Mouse (Mus musculus) lung, embryonic 14.5 days (tissue): ENCODE results near the gene Rbfox2. TPM values are rescaled to one million over a fixed set of nuclear protein-coding genes. Genes with fewer than 3 reads are reported as not detected.

Experiments
- ATAC-seq: fragments of 200-750 bp; cut with Nextera tagmentation; 2 replicates; pipeline ENCODE4 v1.8.0; 2017; ENCODE audit warnings: mild to moderate bottlenecking, moderate TSS enrichment, moderate library complexity; ENCODE audit not compliant: insufficient read depth
- DNase-seq: peaks from one replicate; pipeline ENCODE4 v3.0.0-alpha.2; 2015
- H3K27ac ChIP-seq: fragments of 300-500 bp; sonication (generic); 2 replicates; pipeline ENCODE4 v1.5.1; 2014; ENCODE audit warnings: low read depth, mild to moderate bottlenecking, moderate library complexity
- H3K27me3 ChIP-seq: fragments of 300-500 bp; sonication (generic); 2 replicates; pipeline ENCODE4 v1.6.1; 2014; ENCODE audit warnings: low read length, control low read depth; ENCODE audit not compliant: insufficient read depth
- H3K36me3 ChIP-seq: fragments of 300-500 bp; sonication (generic); 2 replicates; pipeline ENCODE4 v1.6.1; 2014; ENCODE audit warnings: control low read depth; ENCODE audit not compliant: insufficient read depth
- H3K4me1 ChIP-seq: fragments of 300-500 bp; sonication (generic); 2 replicates; pipeline ENCODE4 v1.6.1; 2014; ENCODE audit warnings: antibody characterized with exemption, control low read depth; ENCODE audit not compliant: insufficient read depth
- H3K4me2 ChIP-seq: fragments of 300-500 bp; sonication (generic); 2 replicates; pipeline ENCODE4 v1.6.1; 2014; ENCODE audit warnings: mild to moderate bottlenecking
- H3K4me3 ChIP-seq: fragments of 300-500 bp; sonication (generic); 2 replicates; pipeline ENCODE4 v1.5.1; 2014; ENCODE audit warnings: low read depth, low read length
- H3K9ac ChIP-seq: fragments of 300-500 bp; sonication (generic); 2 replicates; pipeline ENCODE4 v1.6.1; 2014
- H3K9me3 ChIP-seq: fragments of 300-500 bp; sonication (generic); 2 replicates; pipeline ENCODE4 v1.6.1; 2016; ENCODE audit warnings: low read depth, low read length, control low read depth
- CTCF ChIP-seq: IDR thresholded peaks from 2 replicates; pipeline ENCODE4 v1.5.1; 2016; ENCODE audit warnings: antibody characterized with exemption, low read depth
- whole genome bisulfite sequencing: fragments of 180-500 bp; shearing (Covaris S2); extraction: QIAGEN DNeasy Blood & Tissue Kit; methylation state at CpG from one replicate; pipeline ENCODE4 v1.1.7; 2014; 5-methylcytosine and 5-hydroxymethylcytosine counted together
- polyA plus RNA-seq: library from polyadenylated mRNA; unstranded; fragments of >200 nt; fragmentation: Nextera tagmentation; extraction: Ambion mirVana; gene quantifications from 2 replicates; pipeline ENCODE4 v1.2.1, GENCODE M21; 2014

The Rbfox2 gene
- polyA plus RNA-seq, 1 experiment from 2014 or later: 55.8 TPM

DNA sequence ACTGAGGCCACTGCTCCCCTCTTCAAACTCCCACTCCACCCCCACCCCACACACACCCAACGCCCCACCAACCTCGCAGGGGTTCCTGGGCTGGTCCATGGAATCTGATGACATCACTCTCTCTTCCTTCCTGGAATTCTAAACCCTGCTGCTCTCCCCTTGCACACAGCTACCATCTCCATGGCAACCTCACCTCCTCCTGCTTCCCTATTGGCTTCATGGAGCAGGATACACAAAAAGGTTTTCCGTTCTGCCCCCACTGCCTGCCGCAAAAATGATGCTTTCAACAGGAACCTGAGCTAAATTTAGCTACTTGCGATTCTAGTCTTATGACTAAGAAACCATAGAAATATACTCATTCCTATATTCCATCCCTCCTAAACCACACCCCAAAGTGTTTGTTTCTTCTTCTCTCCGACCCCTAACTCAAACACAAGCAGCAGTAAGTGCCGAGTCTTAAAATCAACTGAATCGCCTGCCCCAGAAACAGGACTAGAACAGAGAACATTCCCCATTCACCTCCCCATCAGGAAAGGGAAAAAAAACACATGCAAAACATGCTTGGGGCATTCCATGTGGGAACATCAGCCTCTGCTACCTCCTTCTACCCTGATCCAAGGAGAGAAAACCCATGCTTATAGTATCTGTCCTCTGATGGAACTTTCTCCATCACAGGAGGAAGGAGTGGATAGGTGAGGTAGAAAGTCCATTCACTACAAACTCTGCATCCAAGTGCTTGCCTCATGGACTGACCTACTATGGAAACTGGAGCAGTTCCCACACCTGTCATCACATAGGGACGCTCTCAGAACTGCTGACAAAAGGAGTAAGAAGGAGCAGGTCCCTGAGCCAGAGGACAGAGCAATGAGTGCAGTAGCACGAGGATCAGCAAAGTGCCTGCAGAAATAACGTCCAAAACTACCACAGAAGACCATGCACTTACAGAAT, 61.1 kb downstream of the Rbfox2 start:
- TF ChIP-seq CTCF: no peak
- no peak overlapping the region for H3K9ac ChIP-seq
- H3K4me2 ChIP-seq: peak overlapping the region; percentile 3
- no peak overlapping the region for H3K4me3 ChIP-seq
- 6% methylated on average over 11 of the region's 11 CpGs for WGBS
- peaks cover 15% of the 10 kb centered on the region; the same call in 1 of the 2 replicates for H3K4me1 ChIP-seq
- DNase-seq (peak; percentile 73), ATAC-seq (peak; percentile 74)
- no peaks in the 10 kb centered on the region for H3K9me3 ChIP-seq
- no peaks in the 10 kb centered on the region for H3K27me3 ChIP-seq
- peak overlapping the region; percentile 42; the same call in 1 of the 2 replicates for H3K27ac ChIP-seq
- no peaks in the 10 kb centered on the region for H3K36me3 ChIP-seq

DNA sequence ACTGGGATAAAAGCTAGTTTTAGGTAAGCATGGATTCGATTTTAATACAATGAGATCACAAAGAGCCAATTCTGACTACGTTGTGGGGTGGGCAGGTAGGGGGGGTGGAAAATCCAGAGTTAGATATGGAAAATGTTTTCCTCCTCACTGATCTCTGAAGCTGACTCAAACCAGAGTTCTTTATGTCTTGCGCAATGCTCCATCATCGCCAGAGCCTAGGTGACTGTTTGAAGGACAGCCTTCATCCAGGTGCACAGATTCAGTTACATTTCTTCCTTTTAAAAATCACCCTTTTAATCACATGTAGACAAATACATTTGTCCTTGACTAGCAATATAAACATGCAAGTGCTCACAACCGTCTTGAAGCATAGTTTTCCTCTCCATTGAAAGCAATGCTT, 62.2 kb downstream of the Rbfox2 start:
- peaks cover 15% of the 10 kb centered on the region; the same call in 1 of the 2 replicates for H3K4me1 ChIP-seq
- WGBS: 69% methylated on average over 5 of the region's 5 CpGs

DNA sequence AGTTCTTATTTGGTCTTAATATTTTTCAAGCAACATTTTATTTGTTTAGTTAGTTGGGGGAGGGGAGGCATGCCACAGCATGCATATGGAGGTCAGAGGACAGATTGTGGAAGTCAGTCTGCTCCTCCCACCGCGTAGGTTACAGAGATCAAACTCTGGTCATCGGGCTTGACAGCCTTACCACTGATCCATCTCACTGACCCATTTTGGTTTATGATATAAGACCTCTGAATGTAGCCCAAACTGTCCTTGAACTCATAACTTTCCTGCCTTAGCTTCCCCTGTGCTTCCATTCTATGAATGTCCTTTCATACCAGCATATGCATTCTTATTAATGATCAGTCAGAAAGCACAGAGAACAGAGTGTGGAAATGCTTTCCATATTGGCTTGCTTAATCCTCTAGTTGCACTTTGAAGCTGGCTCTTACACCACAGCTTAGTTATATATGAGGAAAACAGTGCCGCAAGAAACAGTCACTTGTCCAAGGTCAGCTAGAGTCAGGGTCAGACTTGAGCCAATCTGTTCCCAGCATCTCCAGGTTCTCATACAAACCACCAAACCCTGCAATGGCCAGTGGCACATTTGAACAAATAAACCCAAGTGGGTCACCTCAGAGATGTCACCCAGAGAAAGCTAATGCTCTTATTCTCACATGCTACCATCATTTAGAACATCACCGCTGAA, 62.8 kb downstream of the Rbfox2 start:
- Histone ChIP-seq H3K4me2 (no peak overlapping the region), H3K27me3 (no peaks in the 10 kb centered on the region), H3K27ac (no peak overlapping the region), H3K9me3 (no peaks in the 10 kb centered on the region), H3K4me3 (no peak overlapping the region), H3K36me3 (no peaks in the 10 kb centered on the region), H3K9ac (no peak overlapping the region), H3K4me1 (peaks cover 17% of the 10 kb centered on the region; the same call in 1 of the 2 replicates)
- DNase-seq (no peak), ATAC-seq (no peak)
- TF ChIP-seq CTCF: no peak
- 75% methylated on average over 5 of the region's 5 CpGs for WGBS

More for the DNA sequence above, 62.2 kb downstream of the Rbfox2 start:
- Histone ChIP-seq H3K9ac (no peak overlapping the region), H3K9me3 (no peaks in the 10 kb centered on the region), H3K27ac (no peak overlapping the region), H3K4me3 (no peak overlapping the region), H3K36me3 (no peaks in the 10 kb centered on the region), H3K4me2 (no peak overlapping the region), H3K27me3 (no peaks in the 10 kb centered on the region)
- DNase-seq (no peak), ATAC-seq (no peak)
- TF ChIP-seq CTCF: no peak

DNA sequence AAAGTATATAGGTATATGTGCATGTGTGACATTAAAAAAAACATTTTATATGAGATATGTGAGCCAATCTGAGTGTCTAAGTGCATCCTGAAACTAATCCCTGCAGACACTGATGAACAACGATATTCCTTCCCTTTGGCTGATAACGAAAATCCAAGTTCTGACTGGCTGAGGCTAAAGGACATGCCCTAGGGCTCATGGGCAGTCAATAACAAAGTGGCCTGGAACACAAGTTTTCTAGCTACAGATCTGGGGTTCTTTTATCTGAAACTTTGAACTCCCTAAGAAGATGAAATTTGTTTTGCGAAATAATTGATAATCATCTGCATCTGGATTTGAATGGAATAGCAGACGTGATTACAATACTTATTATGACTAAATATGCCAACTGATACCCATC, 66.2 kb downstream of the Rbfox2 start:
- H3K4me3 ChIP-seq: no peak overlapping the region
- peaks cover 7% of the 10 kb centered on the region; the same call in 1 of the 2 replicates for H3K4me1 ChIP-seq
- no peak overlapping the region for H3K4me2 ChIP-seq
- ATAC-seq (no peak), DNase-seq (no peak)
- H3K27ac ChIP-seq: no peak overlapping the region
- no peaks in the 10 kb centered on the region for H3K9me3 ChIP-seq
- H3K27me3 ChIP-seq: no peaks in the 10 kb centered on the region
- WGBS: 75% methylated on average over 4 of the region's 4 CpGs
- H3K36me3 ChIP-seq: no peaks in the 10 kb centered on the region
- no peak overlapping the region for H3K9ac ChIP-seq
- no peak for TF ChIP-seq CTCF

DNA sequence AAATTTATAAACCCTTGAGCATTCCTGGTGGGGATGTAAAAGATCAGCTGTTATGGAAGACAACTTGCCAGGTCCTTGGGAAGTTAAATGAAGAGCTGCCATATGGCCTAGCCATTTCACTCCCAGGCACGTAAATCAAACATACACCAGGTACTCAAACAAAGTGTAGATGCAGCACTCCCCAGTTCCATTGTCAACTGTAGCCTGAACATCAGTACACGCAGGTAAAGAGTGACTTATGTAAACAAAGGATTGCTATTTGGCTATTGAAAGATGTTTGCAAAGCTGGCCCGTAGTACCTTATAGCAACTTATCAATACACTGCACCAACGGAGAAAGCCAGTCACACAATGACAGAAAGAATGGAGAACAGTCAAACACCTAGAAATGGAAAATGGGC, 67.2 kb downstream of the Rbfox2 start:
- no peak overlapping the region for H3K27ac ChIP-seq

DNA sequence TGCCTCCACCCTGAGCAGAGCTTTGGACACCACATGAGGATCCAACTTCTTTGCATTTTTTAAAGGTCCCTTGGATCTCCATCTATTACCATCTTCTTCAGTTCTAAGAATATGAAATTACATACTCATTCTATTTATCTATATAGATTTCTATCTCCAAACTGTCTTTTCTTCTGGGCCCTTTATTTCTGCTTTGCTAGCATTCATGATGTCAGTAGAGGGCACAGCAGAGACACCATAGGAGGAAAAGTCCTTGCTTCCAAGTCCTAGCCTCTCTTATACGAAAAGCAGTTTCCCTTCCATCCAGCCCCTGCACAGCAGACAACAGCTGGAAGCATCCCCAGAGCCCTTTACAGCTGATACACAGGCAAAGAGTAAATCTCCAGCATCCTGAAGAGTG, 69.1 kb downstream of the Rbfox2 start:
- DNase-seq (no peak), ATAC-seq (no peak)
- no peaks in the 10 kb centered on the region for H3K36me3 ChIP-seq
- peaks cover 11% of the 10 kb centered on the region; the same call in 1 of the 2 replicates for H3K4me1 ChIP-seq
- no peak overlapping the region for H3K9ac ChIP-seq
- no peak overlapping the region for H3K4me3 ChIP-seq
- 38% methylated on average over 1 of the region's 1 CpGs for WGBS
- H3K27ac ChIP-seq: no peak overlapping the region
- no peak for TF ChIP-seq CTCF
- no peaks in the 10 kb centered on the region for H3K27me3 ChIP-seq
- H3K4me2 ChIP-seq: no peak overlapping the region
- no peaks in the 10 kb centered on the region for H3K9me3 ChIP-seq

More for the DNA sequence above, 67.2 kb downstream of the Rbfox2 start:
- H3K27me3 ChIP-seq: no peaks in the 10 kb centered on the region
- 46% methylated on average over 4 of the region's 4 CpGs for WGBS
- H3K36me3 ChIP-seq: no peaks in the 10 kb centered on the region
- no peak overlapping the region for H3K9ac ChIP-seq
- no peaks in the 10 kb centered on the region for H3K9me3 ChIP-seq
- no peak for TF ChIP-seq CTCF
- no peak for ATAC-seq
- no peak overlapping the region for H3K4me3 ChIP-seq
- no peak overlapping the region for H3K4me2 ChIP-seq
- peaks cover 4% of the 10 kb centered on the region; the same call in 1 of the 2 replicates for H3K4me1 ChIP-seq
- DNase-seq: no peak

DNA sequence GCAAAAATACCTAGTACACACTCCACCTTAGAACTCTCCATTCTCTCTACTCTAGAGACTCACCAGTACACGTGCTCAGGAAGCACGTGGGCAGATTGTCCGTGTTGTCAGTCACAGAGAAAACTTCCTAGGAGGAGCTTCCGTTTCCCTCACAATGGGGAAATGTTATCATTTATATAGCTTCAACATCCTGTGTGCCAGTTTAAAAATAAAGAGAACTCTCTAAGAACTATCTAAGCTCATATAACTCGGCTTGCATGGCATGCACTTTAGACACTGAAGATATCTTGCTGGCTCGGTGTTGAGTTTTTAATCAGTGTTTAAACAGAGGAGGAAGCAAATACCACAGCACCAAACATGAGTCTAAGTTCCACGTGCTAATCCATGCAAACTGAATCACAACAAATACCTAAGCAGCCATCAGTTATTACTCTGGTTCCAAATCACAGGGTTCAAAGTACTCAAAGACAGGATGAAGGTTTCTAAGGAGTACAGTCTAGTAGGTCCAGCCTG, 70.7 kb downstream of the Rbfox2 start:
- 35% methylated on average over 7 of the region's 7 CpGs for WGBS
- no peak overlapping the region for H3K27ac ChIP-seq
- H3K4me2 ChIP-seq: no peak overlapping the region
- no peak for TF ChIP-seq CTCF
- no peak overlapping the region for H3K4me3 ChIP-seq
- peak; percentile 48 for DNase-seq
- H3K36me3 ChIP-seq: no peaks in the 10 kb centered on the region
- H3K27me3 ChIP-seq: no peaks in the 10 kb centered on the region
- ATAC-seq: no peak
- H3K4me1 ChIP-seq: peaks cover 11% of the 10 kb centered on the region; the same call in 1 of the 2 replicates
- H3K9me3 ChIP-seq: no peaks in the 10 kb centered on the region
- no peak overlapping the region for H3K9ac ChIP-seq
